Mouse (Mus musculus): ENCODE measurements around the gene H13.

- TF ChIP-seq CTCF (IDR thresholded peaks at IDR 0.05; ENCODE audit: low read depth, low read length) (no peak), POLR2A (IDR thresholded peaks at IDR 0.05; ENCODE audit: borderline replicate concordance, low read depth, low read length) (no peak)
Observed at GRCm38 (mm10) chr2:152726213-152726612, 57.0 kb downstream of the H13 start.
